Mouse (Mus musculus) adrenal gland, adult 2 months (tissue): ENCODE measurements at regions not wholly inside any gene's neighbourhood (a gene's known extent, or its start where the extent isn't known, plus 50 kb on each side); places are given as distances from the start of the nearest gene placed in this dataset.
A peak's percentile ranks its signal among the peaks of the same experiment; 100 is the strongest.

Experiments
- DNase-seq: peaks from one replicate; pipeline ENCODE4 v3.0.0; 2021

DNA sequence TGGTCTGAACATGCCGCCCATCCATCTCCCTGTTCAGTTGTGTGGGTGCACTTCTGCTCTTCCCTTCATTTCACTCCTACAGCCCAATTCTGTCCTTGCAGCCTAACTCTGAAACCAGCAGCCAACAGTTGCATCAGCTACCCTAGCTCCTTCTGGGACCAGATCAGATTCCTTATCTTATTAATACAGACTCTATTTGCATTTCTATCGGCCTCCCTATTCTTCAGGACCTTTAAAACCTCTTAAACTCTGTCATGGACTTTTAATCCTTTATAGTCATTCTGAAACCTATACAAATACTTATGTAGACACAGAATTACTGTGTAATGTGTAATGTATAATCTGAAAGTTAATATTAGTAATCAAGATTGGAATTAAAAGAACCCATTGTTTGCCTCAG is 195.9 kb upstream of the Thbs1 start:
- DNase-seq, result no peak

GRCm38 (mm10) chr2:117917181-117917580 is 194.5 kb upstream of the Thbs1 start:
- no peak for DNase-seq

GRCm38 (mm10) chr2:117924877-117925276 is 186.8 kb upstream of the Thbs1 start:
- DNase-seq, result no peak

- no peak for DNase-seq
Observed at GRCm38 (mm10) chr2:117925412-117925811, 186.3 kb upstream of the Thbs1 start.

DNA sequence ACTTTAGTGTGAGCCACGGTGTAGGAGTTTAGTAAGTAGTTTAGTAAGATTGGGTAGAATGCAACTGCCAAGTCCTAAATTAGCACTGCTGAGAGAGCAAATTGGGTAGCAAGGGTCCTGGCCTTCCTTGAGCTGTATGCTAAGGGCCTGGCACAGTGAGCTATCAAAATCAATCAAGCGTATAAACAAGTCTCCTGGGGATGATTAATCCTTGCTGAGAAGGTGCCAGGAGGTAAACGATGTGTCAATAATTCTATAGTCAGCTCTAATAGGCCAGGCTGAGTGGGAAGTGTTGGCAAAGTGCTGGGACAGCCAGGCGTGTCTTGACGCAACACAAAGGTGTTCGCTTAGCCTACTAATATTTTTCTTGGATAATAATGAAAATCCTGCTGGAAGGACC is 183.6 kb upstream of the Thbs1 start:
- no peak for DNase-seq

DNA sequence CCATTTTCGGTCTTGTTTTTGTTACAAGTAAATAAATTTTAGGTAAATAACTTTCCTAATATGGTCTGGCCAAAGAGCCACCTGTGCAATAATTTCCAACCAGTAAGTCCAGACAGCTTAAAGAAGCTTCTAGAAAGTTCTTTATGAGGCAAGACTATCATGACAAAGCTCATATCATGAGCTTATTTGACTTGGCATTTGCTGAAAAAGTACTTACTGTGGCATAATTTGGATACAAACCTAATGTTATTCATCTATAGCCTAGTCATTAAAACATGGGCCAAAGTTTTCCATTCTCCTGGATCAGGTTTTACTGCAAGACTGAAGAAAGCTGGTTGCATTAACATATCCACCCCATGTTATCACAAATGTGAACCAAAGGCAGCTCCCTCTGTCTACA is 182.1 kb upstream of the Thbs1 start:
- no peak for DNase-seq

DNA sequence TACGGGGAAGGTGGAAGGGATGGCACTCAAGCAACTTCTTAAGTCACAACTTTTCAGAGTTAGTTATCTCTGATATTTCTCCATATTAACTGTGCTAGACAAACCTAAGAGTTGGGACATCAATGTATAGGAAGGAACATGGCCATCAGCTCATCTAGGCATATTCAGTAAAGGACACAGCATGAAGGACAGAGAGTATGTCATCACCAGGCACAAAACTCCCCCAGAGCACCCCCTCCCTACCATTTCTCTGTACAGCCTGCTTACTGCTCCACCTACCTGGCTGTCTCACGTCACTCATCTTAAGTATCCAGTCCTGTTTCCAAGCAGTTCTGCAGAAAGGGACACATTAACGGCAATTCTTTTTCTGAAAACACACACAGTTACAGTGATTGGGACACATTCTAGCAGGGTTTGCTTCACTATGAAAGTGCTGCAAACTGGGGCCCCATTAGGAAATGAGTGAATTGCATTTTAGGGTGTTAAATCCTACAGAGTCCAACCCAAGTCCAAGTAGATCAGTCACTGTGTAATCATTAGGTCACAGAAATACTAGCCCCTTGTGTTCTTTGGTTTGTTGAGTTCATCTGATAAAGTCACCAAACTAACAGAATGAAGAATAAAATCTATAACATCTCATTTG is 180.7 kb upstream of the Thbs1 start:
- DNase-seq, result no peak

DNA sequence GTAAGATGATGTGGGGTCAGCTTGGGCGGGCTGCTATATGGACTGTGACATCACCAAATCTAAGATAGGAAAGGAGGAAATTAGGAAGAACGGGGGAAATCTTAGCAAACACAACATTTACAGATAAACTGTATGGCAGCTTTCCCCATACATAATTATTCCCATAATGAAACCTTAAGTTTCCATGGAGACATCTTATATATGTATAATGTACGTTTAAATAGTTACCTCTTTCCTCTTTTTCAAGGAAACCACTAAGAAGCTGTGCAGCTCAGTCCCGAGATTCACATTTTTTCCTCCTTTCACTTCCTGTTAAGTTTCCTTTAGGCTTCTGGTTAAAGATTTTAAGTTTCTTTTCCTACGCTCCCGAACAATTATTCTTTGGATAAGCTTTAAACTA is 175.1 kb upstream of the Thbs1 start:
- no peak for DNase-seq

GRCm38 (mm10) chr2:117938283-117939049 is 173.2 kb upstream of the Thbs1 start:
- no peak for DNase-seq

DNA sequence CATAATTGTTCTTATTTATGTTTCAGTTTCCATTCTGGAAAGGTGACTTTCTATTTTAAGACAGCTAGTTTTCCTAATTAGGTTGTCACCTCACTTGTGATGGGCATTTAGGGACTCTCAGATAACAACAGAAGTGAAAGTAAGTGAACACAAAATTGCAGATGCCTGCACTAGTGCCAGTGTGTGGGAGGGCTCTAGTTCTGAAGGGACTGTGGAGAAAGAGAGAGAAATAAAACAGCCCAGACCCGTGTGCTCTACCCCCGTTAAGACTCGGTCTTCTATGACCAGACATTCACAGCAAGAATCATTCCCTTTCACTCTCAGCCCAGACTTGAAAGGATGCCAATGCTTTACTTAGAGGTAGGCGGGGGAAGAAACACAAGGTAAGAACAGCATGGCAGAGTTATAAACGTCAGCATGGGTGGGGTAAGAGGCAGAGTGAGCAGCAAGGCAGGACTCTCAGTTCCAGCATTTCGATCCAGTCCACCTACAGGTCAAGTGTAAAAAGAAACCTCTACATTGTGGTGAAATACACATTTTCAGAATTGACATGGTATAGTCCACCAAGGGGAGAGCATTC is 170.1 kb upstream of the Thbs1 start:
- DNase-seq, result no peak

GRCm38 (mm10) chr2:117943666-117944065 is 168.0 kb upstream of the Thbs1 start:
- no peak for DNase-seq

- no peak for DNase-seq
Observed at GRCm38 (mm10) chr2:117944325-117944724, 167.4 kb upstream of the Thbs1 start.

GRCm38 (mm10) chr2:117944942-117945341 is 166.7 kb upstream of the Thbs1 start:
- DNase-seq, result no peak

DNA sequence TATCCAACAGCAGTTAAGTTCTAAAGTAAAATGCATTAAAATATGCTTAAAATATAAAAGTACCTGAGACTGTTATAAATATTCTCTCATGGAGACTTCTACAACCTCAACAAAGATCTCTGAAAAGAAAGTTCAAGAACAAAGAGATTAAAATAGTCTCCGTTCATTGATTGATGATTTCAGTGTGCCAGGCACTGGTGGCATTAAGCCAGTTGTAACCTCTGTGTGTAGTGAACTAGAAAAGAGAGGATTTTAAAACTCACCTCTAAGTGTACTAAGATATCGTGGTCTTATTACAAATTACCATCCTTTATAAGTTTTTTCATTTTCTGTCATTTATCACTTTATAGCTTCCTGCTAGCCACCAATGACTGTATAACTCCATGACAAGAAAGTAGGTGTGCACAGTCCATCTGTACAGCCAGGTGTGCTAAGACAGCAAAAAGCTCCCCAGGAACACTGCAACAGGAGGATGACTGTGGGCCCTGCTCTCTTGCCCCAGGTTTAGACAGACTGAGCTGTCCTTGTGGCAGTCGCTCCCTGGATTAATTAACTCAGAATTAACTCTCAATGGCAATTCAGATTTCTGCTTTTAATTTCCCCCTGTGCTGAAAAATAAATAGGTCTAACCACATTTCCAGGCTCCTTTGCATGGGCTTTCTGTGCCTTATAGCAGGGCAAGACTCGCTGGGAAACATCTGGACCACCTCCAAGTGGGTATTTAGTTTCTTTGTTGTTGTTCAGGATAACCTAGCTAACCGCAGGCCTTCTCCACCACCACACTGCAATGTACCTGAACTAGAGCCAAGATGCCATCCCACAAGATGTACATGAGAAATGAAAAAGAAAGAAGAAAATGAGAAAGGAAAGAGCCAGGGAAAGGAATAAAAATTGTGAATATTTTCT is 161.0 kb upstream of the Thbs1 start:
- DNase-seq, result peak; percentile 54

DNA sequence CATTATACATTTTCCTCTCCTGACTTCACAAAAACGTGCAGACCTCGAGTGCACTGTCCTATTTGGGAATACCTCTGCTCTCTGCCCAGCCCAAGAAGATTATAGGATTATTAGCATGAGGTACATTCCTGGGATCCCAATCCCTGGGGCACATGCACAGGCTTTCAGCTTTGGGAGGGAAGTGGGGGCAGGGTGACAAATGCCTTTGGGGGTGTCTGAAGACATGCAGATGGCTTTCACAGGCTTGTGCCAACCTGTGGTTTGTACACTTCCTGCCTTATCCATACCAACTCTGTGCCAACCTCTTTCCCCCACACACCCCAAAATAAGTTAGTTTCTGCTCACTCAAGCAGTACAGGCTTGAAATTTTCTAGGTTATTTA is 160.3 kb upstream of the Thbs1 start:
- no peak for DNase-seq

GRCm38 (mm10) chr2:117958737-117959136 is 152.9 kb upstream of the Thbs1 start:
- DNase-seq, result no peak

DNA sequence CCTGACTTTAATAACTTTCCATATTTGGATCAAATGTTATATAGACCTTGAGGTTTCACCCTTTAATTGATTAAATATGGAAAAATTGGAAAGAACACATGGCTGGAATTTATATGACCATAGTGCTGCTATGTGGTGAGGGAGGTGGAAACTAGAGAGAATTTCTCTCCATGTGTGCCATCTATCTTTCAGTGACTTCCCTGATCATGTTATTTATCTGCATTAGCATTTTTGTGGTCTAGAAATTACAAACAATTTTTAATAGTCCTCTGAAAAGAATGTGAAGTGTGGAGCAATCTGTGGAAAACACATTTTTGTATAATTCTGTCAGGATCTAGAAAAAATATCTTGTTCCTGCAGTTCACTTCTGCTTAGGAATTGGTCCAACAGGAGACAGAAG is 152.2 kb upstream of the Thbs1 start:
- DNase-seq, result no peak

GRCm38 (mm10) chr2:117962531-117962930 is 149.1 kb upstream of the Thbs1 start:
- no peak for DNase-seq

GRCm38 (mm10) chr2:117963526-117963925 is 148.2 kb upstream of the Thbs1 start:
- no peak for DNase-seq

GRCm38 (mm10) chr2:117965758-117966157 is 145.9 kb upstream of the Thbs1 start:
- no peak for DNase-seq

DNA sequence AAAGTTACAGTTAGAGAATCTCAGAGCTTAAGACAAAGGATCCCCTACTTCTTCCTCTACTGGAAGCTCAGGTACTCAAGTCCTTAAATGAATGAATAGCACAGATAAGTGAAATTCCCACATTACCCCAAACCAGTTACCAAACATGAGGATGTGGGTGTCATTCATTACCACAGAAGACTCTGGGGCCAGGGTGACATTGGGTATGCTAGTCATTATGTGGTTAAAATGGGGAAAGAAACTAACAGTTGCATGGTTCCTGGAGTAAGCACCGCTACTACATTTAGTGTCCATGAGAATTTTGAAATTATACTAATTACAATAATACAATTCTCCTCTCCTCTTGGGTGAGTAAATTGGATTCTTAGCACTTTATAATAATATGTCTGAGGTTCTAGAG is 142.9 kb upstream of the Thbs1 start:
- DNase-seq, result no peak

- DNase-seq, result no peak
Observed at GRCm38 (mm10) chr2:117970631-117971030, 141.0 kb upstream of the Thbs1 start.

DNA sequence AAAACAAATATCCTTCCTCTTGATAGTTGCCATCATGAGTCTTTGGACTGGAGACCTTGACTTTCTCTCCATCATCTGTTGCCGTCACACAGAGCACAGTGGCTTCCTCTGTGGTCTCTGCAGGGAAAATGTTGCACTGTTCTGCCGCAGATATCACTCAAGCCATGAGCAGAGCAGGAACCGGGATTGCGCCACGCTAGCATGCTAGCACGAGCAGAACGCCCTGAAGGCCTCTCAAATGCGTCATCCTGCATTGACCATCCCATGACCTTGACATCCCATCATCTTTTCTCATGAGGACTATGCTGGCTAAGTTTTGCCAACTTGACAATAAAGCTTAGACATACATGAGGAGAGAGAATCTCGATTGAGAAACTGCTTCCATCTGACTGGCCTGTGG is 134.6 kb upstream of the Thbs1 start:
- DNase-seq, result peak; percentile 25
